Mouse (Mus musculus) retina, adult 2 months (tissue): ENCODE measurements around the gene Ehmt2.

Source experiments
- DNase-seq: peaks from one replicate; pipeline ENCODE4 v3.0.0-alpha.2; 2012; ENCODE audit warnings: low read depth, low spot score

Ehmt2 gene

GRCm38 (mm10) chr17:34898160-34898586, at the start of gene Ehmt2, which contains the start of gene C2:
Ehmt2 (plus strand) TSS chr17:34898469.
C2 (minus strand) TSS chr17:34898265.
- DNase-seq: peak; percentile 53

- peak; percentile 93 for DNase-seq
These were observed 48.4 kb upstream of the Ehmt2 start, which contains the start of the genes Skiv2l and Nelfe for GRCm38 (mm10) chr17:34849722-34850516. Skiv2l (minus strand) TSS chr17:34850210. Nelfe (plus strand) TSS chr17:34850391.

GRCm38 (mm10) chr17:34850517-34851125, 47.6 kb upstream of the Ehmt2 start:
- DNase-seq: no peak

- no peak for DNase-seq
These were observed 44.8 kb upstream of the Ehmt2 start for GRCm38 (mm10) chr17:34853511-34853910.

GRCm38 (mm10) chr17:34854761-34855160, 43.5 kb upstream of the Ehmt2 start:
- DNase-seq: no peak

- DNase-seq: no peak
These were observed 42.4 kb upstream of the Ehmt2 start for GRCm38 (mm10) chr17:34855825-34856224.

- no peak for DNase-seq
These were observed 39.6 kb upstream of the Ehmt2 start for GRCm38 (mm10) chr17:34858670-34859069.

GRCm38 (mm10) chr17:34860514-34860913, 37.8 kb upstream of the Ehmt2 start:
- DNase-seq: no peak

GRCm38 (mm10) chr17:34861704-34862415, 36.4 kb upstream of the Ehmt2 start:
- no peak for DNase-seq

GRCm38 (mm10) chr17:34862416-34863081, 35.7 kb upstream of the Ehmt2 start, which contains the start of gene Cfb:
Cfb (minus strand) TSS chr17:34862518.
- no peak for DNase-seq

GRCm38 (mm10) chr17:34865981-34866380, 32.3 kb upstream of the Ehmt2 start:
- no peak for DNase-seq

- no peak for DNase-seq
These were observed 23.9 kb upstream of the Ehmt2 start for GRCm38 (mm10) chr17:34874321-34874720.

GRCm38 (mm10) chr17:34879336-34879879, 18.9 kb upstream of the Ehmt2 start, which contains the start of gene Zbtb12:
Zbtb12 (plus strand) TSS chr17:34879483.
- no peak for DNase-seq

GRCm38 (mm10) chr17:34881166-34881565, 17.1 kb upstream of the Ehmt2 start:
- no peak for DNase-seq

GRCm38 (mm10) chr17:34881683-34882310, 16.5 kb upstream of the Ehmt2 start, which contains the start of gene Gm20547:
Gm20547 (minus strand) TSS chr17:34882042.
- DNase-seq: no peak

- no peak for DNase-seq
These were observed 14.9 kb upstream of the Ehmt2 start for GRCm38 (mm10) chr17:34883332-34883731.

- DNase-seq: no peak
These were observed 13.6 kb upstream of the Ehmt2 start for GRCm38 (mm10) chr17:34884704-34885103.

- no peak for DNase-seq
These were observed 12.7 kb upstream of the Ehmt2 start for GRCm38 (mm10) chr17:34885615-34886014.

GRCm38 (mm10) chr17:34887942-34888341, 10.3 kb upstream of the Ehmt2 start:
- no peak for DNase-seq

GRCm38 (mm10) chr17:34890074-34890743, 8.1 kb upstream of the Ehmt2 start:
- no peak for DNase-seq
